Mouse (Mus musculus) CH12.LX (cell line): ENCODE measurements around the gene Plcb2.

ENCODE experiments used
- CTCF ChIP-seq, 2 experiments: IDR thresholded peaks in 1 of 2; conservative IDR thresholded peaks in 1 of 2; 2 replicates each; pipeline ENCODE4 v1.5.1; 2011 to 2012; ENCODE audit warnings: low read depth in 2 of 2, low read length in 2 of 2, improper control_type of control experiment in 1 of 2, inconsistent platforms in 1 of 2, mild to moderate bottlenecking in 1 of 2, moderate library complexity in 1 of 2
- EP300 ChIP-seq: IDR thresholded peaks from 2 replicates; pipeline ENCODE4 v1.6.1; 2011; ENCODE audit warnings: low read length, improper control_type of control experiment
- ZC3H11A ChIP-seq: IDR thresholded peaks from 2 replicates; pipeline ENCODE4 v1.6.1; 2012; ENCODE audit warnings: low read depth, mild to moderate bottlenecking, inconsistent platforms, low read length, improper control_type of control experiment
- ZKSCAN1 ChIP-seq: IDR thresholded peaks from 2 replicates; pipeline ENCODE4 v1.6.1; 2012; ENCODE audit warnings: low read depth, inconsistent platforms, low read length, improper control_type of control experiment, borderline replicate concordance

DNA sequence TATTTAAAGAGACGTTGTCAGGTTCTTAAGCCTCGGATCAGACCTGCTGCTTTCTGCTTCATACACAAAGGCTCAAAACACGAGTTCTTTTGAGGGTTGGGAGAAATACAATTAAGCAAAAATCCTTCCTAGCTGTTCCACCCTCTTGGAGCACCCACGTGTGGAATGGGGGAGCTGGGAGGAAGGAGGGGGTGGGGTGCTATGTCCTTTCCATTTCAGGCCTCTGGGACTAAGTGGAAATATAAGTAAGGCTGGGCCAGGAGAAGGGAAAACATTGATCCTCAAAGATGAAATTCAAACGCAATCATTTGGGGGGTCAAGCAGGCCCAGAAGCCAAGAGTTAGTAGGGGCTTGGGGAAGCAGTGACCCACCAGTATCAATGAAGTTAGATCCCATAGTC lies 27.1 kb downstream of the Plcb2 start:
- no peak for TF ChIP-seq ZC3H11A
- no peak for TF ChIP-seq EP300
- no peak for TF ChIP-seq ZKSCAN1
- TF ChIP-seq CTCF (conservative IDR thresholded peaks at IDR 0.05 in 1 of 2, IDR thresholded peaks at IDR 0.05 in 1 of 2; ENCODE audit: low read depth in 2 of 2, low read length in 2 of 2): no peak
